In the genomic region with DNA sequence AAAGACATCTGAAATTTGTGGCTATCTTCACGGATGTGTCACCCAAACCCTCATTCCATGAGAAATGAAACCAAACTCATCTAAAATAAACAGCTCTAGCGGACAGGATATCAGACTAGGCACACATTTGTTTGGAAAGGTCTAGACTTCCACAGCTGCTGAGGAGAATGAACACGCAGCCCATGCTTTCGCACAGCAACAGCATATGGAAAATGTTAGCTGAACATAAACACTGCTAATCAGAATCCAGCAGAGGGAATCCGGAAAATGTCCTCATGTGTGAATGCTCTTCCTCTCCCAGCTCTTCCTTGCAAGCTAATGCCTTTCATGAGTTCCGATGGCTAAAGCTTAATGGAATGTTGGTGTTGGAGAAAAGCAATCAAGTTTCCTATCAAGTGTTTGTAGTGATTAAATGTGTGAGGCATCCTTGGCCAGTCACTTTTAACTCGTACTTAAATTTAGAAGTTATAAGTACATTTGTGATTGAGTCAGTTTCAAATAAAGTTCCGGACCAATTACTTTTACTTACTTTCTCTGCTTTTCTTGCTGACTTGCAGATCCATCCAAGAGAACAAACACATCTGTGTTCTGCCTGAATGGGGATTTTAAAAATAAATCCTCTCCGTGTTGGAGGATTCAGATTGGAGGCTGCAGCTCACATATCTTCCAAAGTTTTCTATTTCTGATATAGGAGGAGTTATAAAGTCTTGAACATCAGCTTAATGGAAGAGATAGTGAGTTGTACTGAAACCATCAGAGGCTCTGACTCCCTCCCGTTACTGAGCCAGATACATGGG, we compare ENCODE assay signal across 9 mouse cellular contexts.
DNase-seq lines count a peak whose midpoint lies in the region; ATAC-seq and TF ChIP-seq lines count a peak whose summit lies in the region.
"Had no signal": no experiment of that assay in that cellular context is flagged by ENCODE, and none has a peak within 500 bp of the region (broad histone marks: within the 10 kb centered on the region; RNA-seq: fewer than 3 reads in every experiment).

No protein-coding gene starts in this region.

- no peaks in the 10 kb centered on the region for H3K9me3 ChIP-seq in embryonic facial prominence, embryonic 14.5 days (ENCODE audit: control insufficient read depth, low read length)

- peaks cover 17% of the 10 kb centered on the region for H3K4me1 ChIP-seq in embryonic facial prominence, embryonic 14.5 days (ENCODE audit: control insufficient read depth, insufficient read depth, low read length)

- peak overlapping the region; percentile 24 for H3K4me2 ChIP-seq in embryonic facial prominence, embryonic 14.5 days (ENCODE audit: low read depth, low read length)

- 28% methylated on average over 10 of the region's 10 CpGs for WGBS in embryonic facial prominence, embryonic 14.5 days

- DNase-seq in embryo, embryonic 10 days (ENCODE audit: low spot score), result peak; percentile 68
- DNase-seq in embryo, embryonic 9.5 days (ENCODE audit: extremely low spot score), result no peak
- no peak for DNase-seq in layer of hippocampus, adult 2 months (ENCODE audit: low spot score in 2 of 2)
- DNase-seq in layer of hippocampus, adult 18-20 months (ENCODE audit: low spot score in 2 of 2), result no peak
- DNase-seq in embryonic facial prominence, embryonic 14.5 days (ENCODE audit: low spot score), result peak; percentile 92
- peak; percentile 23 for DNase-seq in lung, postnatal 10 days
- DNase-seq in adrenal gland, postnatal 25 days, result no peak
- DNase-seq in cerebellum, adult 9-10 months, result no peak

- H3K36me3 ChIP-seq in embryonic facial prominence, embryonic 14.5 days (ENCODE audit: control insufficient read depth, insufficient read depth, low read length), result no peaks in the 10 kb centered on the region

- 0 out of 2 replicates have a peak, but pooled peaks have one; percentile 3 for TF ChIP-seq CTCF in layer of hippocampus, adult 2 months (conservative IDR thresholded peaks at IDR 0.05)

- no peak overlapping the region for H3K9ac ChIP-seq in embryonic facial prominence, embryonic 14.5 days (ENCODE audit: low read depth, low read length)

- ATAC-seq in embryonic facial prominence, embryonic 14.5 days (ENCODE audit: low read depth), result peak; percentile 90

- H3K4me3 ChIP-seq in layer of hippocampus, adult 2 months, result no peak overlapping the region
- no peak overlapping the region for H3K4me3 ChIP-seq in embryonic facial prominence, embryonic 14.5 days (ENCODE audit: low read depth, low read length)

- no peak overlapping the region for H3K27ac ChIP-seq in layer of hippocampus, adult 2 months
- H3K27ac ChIP-seq in embryonic facial prominence, embryonic 14.5 days (replicated peaks; ENCODE audit: low read depth, low read length), result peak overlapping the region; percentile 68
- H3K27ac ChIP-seq: macrophage had no signal

- H3K27me3 ChIP-seq in embryonic facial prominence, embryonic 14.5 days (replicated peaks; ENCODE audit: control insufficient read depth, insufficient read depth, low read length), result no peaks in the 10 kb centered on the region

Comparison
In these comparisons a context has a peak if more than half of its experiments do, and no peak if none do; other contexts are left out.
1. DNase-seq: peak in embryo, embryonic 10 days (single experiment), embryonic facial prominence, embryonic 14.5 days (single experiment) and lung, postnatal 10 days (single experiment); none in embryo, embryonic 9.5 days (single experiment), layer of hippocampus, adult 2 months (0 of 2), layer of hippocampus, adult 18-20 months (0 of 2), adrenal gland, postnatal 25 days (single experiment) and cerebellum, adult 9-10 months (single experiment).